Mouse (Mus musculus) c-Kit-positive CD71-negative TER-119-negative erythroid progenitor cells, embryonic 14.5 days (primary cell): ENCODE measurements at regions not wholly inside any gene's neighbourhood (a gene's known extent, or its start where the extent isn't known, plus 50 kb on each side); places are given as distances from the start of the nearest gene placed in this dataset.
A peak's percentile ranks its signal among the peaks of the same experiment; 100 is the strongest.

Experiments used
- DNase-seq: peaks from one replicate; pipeline ENCODE4 v3.0.0-alpha.2; 2013; ENCODE audit warnings: low read depth

- no peak for DNase-seq
These were observed 268.5 kb downstream of the Matn1 start for GRCm38 (mm10) chr4:131212711-131213110.

GRCm38 (mm10) chr4:131215682-131216081 lies 271.5 kb downstream of the Matn1 start:
- no peak for DNase-seq

GRCm38 (mm10) chr4:131216361-131216760 lies 272.2 kb downstream of the Matn1 start:
- DNase-seq: no peak

- DNase-seq: no peak
These were observed 272.9 kb downstream of the Matn1 start for GRCm38 (mm10) chr4:131217083-131217482.

- no peak for DNase-seq
These were observed 273.5 kb downstream of the Matn1 start for GRCm38 (mm10) chr4:131217571-131218155.

- DNase-seq: no peak
These were observed 276.8 kb downstream of the Matn1 start for GRCm38 (mm10) chr4:131220966-131221365.

GRCm38 (mm10) chr4:131230361-131230760 lies 286.2 kb downstream of the Matn1 start:
- no peak for DNase-seq

- DNase-seq: no peak
These were observed 292.4 kb downstream of the Matn1 start for GRCm38 (mm10) chr4:131236611-131237031.

GRCm38 (mm10) chr4:131238591-131238990 lies 294.4 kb downstream of the Matn1 start:
- no peak for DNase-seq

- no peak for DNase-seq
These were observed 294.9 kb downstream of the Matn1 start for GRCm38 (mm10) chr4:131239132-131239531.

- no peak for DNase-seq
These were observed 296.3 kb downstream of the Matn1 start for GRCm38 (mm10) chr4:131240457-131240856.

GRCm38 (mm10) chr4:131242250-131242649 lies 298.1 kb downstream of the Matn1 start:
- no peak for DNase-seq

- no peak for DNase-seq
These were observed 299.7 kb downstream of the Matn1 start for GRCm38 (mm10) chr4:131243744-131244387.

GRCm38 (mm10) chr4:131252602-131253442 lies 308.6 kb downstream of the Matn1 start:
- peak; percentile 8 for DNase-seq

GRCm38 (mm10) chr4:131253443-131253817 lies 309.2 kb downstream of the Matn1 start:
- DNase-seq: no peak

GRCm38 (mm10) chr4:131254243-131254642 lies 310.1 kb downstream of the Matn1 start:
- no peak for DNase-seq

GRCm38 (mm10) chr4:131254691-131255090 lies 310.5 kb downstream of the Matn1 start:
- DNase-seq: no peak

GRCm38 (mm10) chr4:131261236-131261635 lies 317.1 kb downstream of the Matn1 start:
- no peak for DNase-seq

- no peak for DNase-seq
These were observed 318.7 kb downstream of the Matn1 start for GRCm38 (mm10) chr4:131262909-131263308.

GRCm38 (mm10) chr4:131266764-131267163 lies 322.6 kb downstream of the Matn1 start:
- DNase-seq: no peak

- DNase-seq: no peak
These were observed 323.6 kb downstream of the Matn1 start for GRCm38 (mm10) chr4:131267760-131268159.

GRCm38 (mm10) chr4:131270192-131270591 lies 326.0 kb downstream of the Matn1 start:
- DNase-seq: no peak

GRCm38 (mm10) chr4:131272060-131272459 lies 327.9 kb downstream of the Matn1 start:
- no peak for DNase-seq
